Mouse (Mus musculus) hindbrain, embryonic 10.5 days (tissue): ENCODE measurements around the gene Clnk. TPM values are rescaled to one million over a fixed set of nuclear protein-coding genes. Genes with fewer than 3 reads are reported as not detected.

ENCODE experiments used
- DNase-seq: peaks from one replicate; pipeline ENCODE4 v3.0.0-alpha.2; 2017; ENCODE audit warnings: low spot score
- H3K27ac ChIP-seq: fragments of 300-500 bp; sonication (generic); 2 replicates; pipeline ENCODE4 v1.5.1; 2016; ENCODE audit warnings: mild to moderate bottlenecking, moderate library complexity
- H3K27me3 ChIP-seq: fragments of 300-500 bp; sonication (generic); 2 replicates; pipeline ENCODE4 v1.6.1; 2016; ENCODE audit warnings: mild to moderate bottlenecking; ENCODE audit not compliant: poor library complexity, insufficient read depth, severe bottlenecking
- H3K36me3 ChIP-seq: fragments of 300-500 bp; sonication (generic); 2 replicates; pipeline ENCODE4 v1.6.1; 2016; ENCODE audit warnings: mild to moderate bottlenecking, moderate library complexity
- H3K4me1 ChIP-seq: fragments of 300-500 bp; sonication (generic); replicated peaks from 2 replicates; pipeline ENCODE4 v1.6.1; 2016; ENCODE audit warnings: mild to moderate bottlenecking
- H3K4me3 ChIP-seq: fragments of 300-500 bp; sonication (generic); 2 replicates; pipeline ENCODE4 v1.5.1; 2016; ENCODE audit warnings: mild to moderate bottlenecking, moderate library complexity
- H3K9me3 ChIP-seq: fragments of 300-500 bp; sonication (generic); 2 replicates; pipeline ENCODE4 v1.6.1; 2016; ENCODE audit warnings: mild to moderate bottlenecking, moderate library complexity
- WGBS: fragments of 180-500 bp; shearing (Covaris S2); methylation state at CpG from one replicate; pipeline ENCODE4 v1.1.7; 2016; 5-methylcytosine and 5-hydroxymethylcytosine counted together
- polyA plus RNA-seq: library from polyadenylated mRNA; unstranded; fragments of >200 nt; fragmentation: Nextera tagmentation; extraction: Ambion mirVana; gene quantifications from 2 replicates; pipeline ENCODE4 v1.2.1, GENCODE M21; 2016

Gene Clnk
- polyA plus RNA-seq, 1 experiment from 2014 or later = 0.46 TPM

- no peaks in the 10 kb centered on the region for H3K36me3 ChIP-seq
- H3K4me1 ChIP-seq = peaks cover 22% of the 10 kb centered on the region
- no peaks in the 10 kb centered on the region for H3K9me3 ChIP-seq
- H3K27me3 ChIP-seq = no peaks in the 10 kb centered on the region
- H3K4me3 ChIP-seq = no peak overlapping the region
- 96% methylated on average over 3 of the region's 3 CpGs for WGBS
- H3K27ac ChIP-seq = no peak overlapping the region
- DNase-seq = no peak
These were observed 3.7 kb downstream of the Clnk start for GRCm38 (mm10) chr5:38872906-38873305.

- Histone ChIP-seq H3K4me1 (peaks cover 22% of the 10 kb centered on the region), H3K4me3 (no peak overlapping the region), H3K36me3 (no peaks in the 10 kb centered on the region), H3K27me3 (no peaks in the 10 kb centered on the region), H3K9me3 (no peaks in the 10 kb centered on the region), H3K27ac (no peak overlapping the region)
- no peak for DNase-seq
- 74% methylated on average over 2 of the region's 2 CpGs for whole genome bisulfite sequencing
These were observed 5.0 kb downstream of the Clnk start for GRCm38 (mm10) chr5:38871591-38871990.

- Histone ChIP-seq H3K9me3 (no peaks in the 10 kb centered on the region), H3K27me3 (no peaks in the 10 kb centered on the region), H3K4me3 (no peak overlapping the region), H3K27ac (no peak overlapping the region), H3K4me1 (peaks cover 17% of the 10 kb centered on the region), H3K36me3 (no peaks in the 10 kb centered on the region)
- WGBS = 53% methylated on average over 12 of the region's 12 CpGs
- DNase-seq = no peak
These were observed 6.1 kb downstream of the Clnk start for GRCm38 (mm10) chr5:38870485-38870884.

DNA sequence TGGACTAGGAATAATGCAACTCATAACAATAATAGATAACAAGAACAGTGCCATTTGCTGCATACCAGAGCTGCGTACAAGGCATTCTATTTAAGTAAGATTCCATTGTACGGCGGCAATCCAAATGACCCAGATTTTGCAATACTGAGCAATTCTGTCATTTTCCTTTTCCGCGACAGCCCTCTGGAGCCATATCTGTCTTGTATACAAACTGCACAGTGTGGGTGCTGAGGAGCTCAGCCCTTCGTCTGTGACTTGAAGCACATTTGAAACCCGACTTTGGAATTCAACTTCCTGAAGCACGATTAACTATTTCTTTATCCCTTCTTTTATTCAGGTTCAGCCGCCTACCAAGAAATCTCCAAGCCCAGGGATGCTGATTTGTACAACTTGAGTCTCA, 6.6 kb downstream of the Clnk start:
- no peak for DNase-seq
- Histone ChIP-seq H3K4me3 (no peak overlapping the region), H3K36me3 (no peaks in the 10 kb centered on the region), H3K27ac (no peak overlapping the region), H3K4me1 (peaks cover 12% of the 10 kb centered on the region), H3K27me3 (no peaks in the 10 kb centered on the region), H3K9me3 (no peaks in the 10 kb centered on the region)
- WGBS = 88% methylated on average over 9 of the region's 9 CpGs

DNA sequence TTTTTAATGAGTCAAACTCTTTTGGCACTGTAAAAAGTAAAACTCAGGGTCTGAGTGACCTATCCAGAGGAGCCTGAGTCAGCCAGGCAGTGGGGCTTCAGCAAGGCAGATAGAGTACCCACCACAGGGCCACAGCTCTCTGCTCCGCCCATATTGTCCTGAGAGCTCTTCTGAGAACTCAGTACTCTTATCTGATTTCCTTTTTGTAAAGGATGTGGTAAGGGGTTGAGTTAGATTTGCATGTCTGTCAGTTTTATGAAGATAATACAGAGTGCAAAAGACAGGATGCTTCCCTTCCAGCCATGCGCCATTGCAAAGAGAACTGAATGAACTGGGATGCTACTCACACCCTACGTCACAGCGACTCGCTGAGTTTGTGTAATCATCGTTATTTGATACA, 12.0 kb downstream of the Clnk start:
- Histone ChIP-seq H3K4me1 (peaks cover 7% of the 10 kb centered on the region; the same call in 1 of the 2 replicates), H3K27ac (no peak overlapping the region), H3K4me3 (no peak overlapping the region), H3K9me3 (no peaks in the 10 kb centered on the region), H3K36me3 (no peaks in the 10 kb centered on the region), H3K27me3 (no peaks in the 10 kb centered on the region)
- DNase-seq = no peak
- WGBS = 88% methylated on average over 6 of the region's 6 CpGs

- peak overlapping the region; percentile 12; the same call in 1 of the 2 replicates for H3K27ac ChIP-seq
- peaks cover 14% of the 10 kb centered on the region for H3K4me1 ChIP-seq
- no peak overlapping the region for H3K4me3 ChIP-seq
- H3K36me3 ChIP-seq = no peaks in the 10 kb centered on the region
- no peak for DNase-seq
- no peaks in the 10 kb centered on the region for H3K9me3 ChIP-seq
- H3K27me3 ChIP-seq = no peaks in the 10 kb centered on the region
- 68% methylated on average over 3 of the region's 3 CpGs for WGBS
These were observed 13.6 kb downstream of the Clnk start for GRCm38 (mm10) chr5:38863029-38863428.

GRCm38 (mm10) chr5:38862288-38862985, 14.2 kb downstream of the Clnk start:
- H3K4me1 ChIP-seq = peaks cover 14% of the 10 kb centered on the region
- no peak for DNase-seq
- 72% methylated on average over 13 of the region's 13 CpGs for WGBS

GRCm38 (mm10) chr5:38858015-38858721, 18.4 kb downstream of the Clnk start:
- no peak overlapping the region for H3K27ac ChIP-seq

More at GRCm38 (mm10) chr5:38862288-38862985, 14.2 kb downstream of the Clnk start:
- Histone ChIP-seq H3K27ac (no peak overlapping the region), H3K36me3 (no peaks in the 10 kb centered on the region), H3K9me3 (no peaks in the 10 kb centered on the region), H3K4me3 (no peak overlapping the region), H3K27me3 (no peaks in the 10 kb centered on the region)

DNA sequence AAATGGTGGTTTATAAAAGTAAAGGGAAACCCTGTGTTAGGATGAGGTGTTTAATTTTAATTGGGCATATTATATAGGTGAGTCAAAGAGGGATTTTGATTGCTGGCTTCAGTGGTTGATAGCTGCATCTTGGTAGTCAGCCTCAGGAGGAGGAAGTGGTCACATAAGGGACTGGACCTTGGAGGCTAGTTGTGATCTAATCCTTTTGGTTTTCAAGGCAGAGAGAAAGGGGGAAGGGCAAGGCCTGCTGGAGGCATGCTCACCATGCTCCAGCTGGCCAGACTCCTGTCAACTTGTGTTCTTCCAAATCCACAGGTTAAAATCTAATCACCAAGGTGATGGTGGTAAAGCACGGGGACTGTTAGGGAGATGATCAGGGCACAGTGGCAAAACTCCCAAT, 19.0 kb downstream of the Clnk start:
- no peak overlapping the region for H3K4me3 ChIP-seq
- 76% methylated on average over 1 of the region's 1 CpGs for WGBS
- no peak for DNase-seq
- peaks cover 7% of the 10 kb centered on the region; the same call in 1 of the 2 replicates for H3K9me3 ChIP-seq
- no peak overlapping the region for H3K27ac ChIP-seq
- peaks cover 19% of the 10 kb centered on the region for H3K4me1 ChIP-seq
- no peaks in the 10 kb centered on the region for H3K27me3 ChIP-seq
- H3K36me3 ChIP-seq = no peaks in the 10 kb centered on the region

More at GRCm38 (mm10) chr5:38858015-38858721, 18.4 kb downstream of the Clnk start:
- Histone ChIP-seq H3K9me3 (0 out of 2 replicates have a peak, but pooled peaks cover under 1% of the 10 kb centered on the region), H3K4me3 (no peak overlapping the region), H3K36me3 (no peaks in the 10 kb centered on the region), H3K4me1 (peaks cover 21% of the 10 kb centered on the region), H3K27me3 (no peaks in the 10 kb centered on the region)
- no peak for DNase-seq
- WGBS = 52% methylated on average over 4 of the region's 4 CpGs

- no peak overlapping the region for H3K27ac ChIP-seq
- peaks cover 10% of the 10 kb centered on the region; the same call in 1 of the 2 replicates for H3K4me1 ChIP-seq
- 93% methylated on average over 1 of the region's 1 CpGs for WGBS
- no peaks in the 10 kb centered on the region for H3K27me3 ChIP-seq
- no peak for DNase-seq
- H3K9me3 ChIP-seq = peaks cover 8% of the 10 kb centered on the region; the same call in 1 of the 2 replicates
- no peaks in the 10 kb centered on the region for H3K36me3 ChIP-seq
- H3K4me3 ChIP-seq = no peak overlapping the region
These were observed 26.4 kb downstream of the Clnk start for GRCm38 (mm10) chr5:38850171-38850570.

GRCm38 (mm10) chr5:38845529-38845928, 31.1 kb downstream of the Clnk start:
- H3K27me3 ChIP-seq = no peaks in the 10 kb centered on the region
- no peak overlapping the region for H3K4me3 ChIP-seq
- no peaks in the 10 kb centered on the region for H3K9me3 ChIP-seq
- peaks cover 6% of the 10 kb centered on the region; the same call in 1 of the 2 replicates for H3K4me1 ChIP-seq
- H3K36me3 ChIP-seq = no peaks in the 10 kb centered on the region
- WGBS = 55% methylated on average over 3 of the region's 3 CpGs
- no peak overlapping the region for H3K27ac ChIP-seq
- no peak for DNase-seq

DNA sequence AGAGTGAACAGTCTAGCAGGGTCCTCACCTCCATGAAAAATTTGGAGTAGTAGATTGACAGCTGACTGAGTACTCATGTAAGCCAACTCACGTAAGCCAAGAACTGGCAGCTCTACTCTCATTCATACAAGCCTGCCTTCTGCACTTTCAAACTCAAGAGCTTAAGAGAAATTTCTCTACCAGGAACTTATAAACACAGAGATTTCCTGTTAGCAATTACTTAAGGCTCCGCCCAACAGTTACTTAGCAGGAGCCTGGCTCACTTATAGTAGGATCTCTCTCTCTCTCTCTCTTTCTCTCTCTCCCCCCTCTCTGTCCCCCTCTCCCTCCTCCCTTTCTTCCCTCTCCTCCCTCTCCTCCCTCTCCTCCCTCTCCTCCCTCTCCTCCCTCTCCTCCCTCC, 32.3 kb downstream of the Clnk start:
- H3K27ac ChIP-seq = no peak overlapping the region
- peaks cover 2% of the 10 kb centered on the region; the same call in 1 of the 2 replicates for H3K4me1 ChIP-seq
- no peaks in the 10 kb centered on the region for H3K27me3 ChIP-seq
- no peaks in the 10 kb centered on the region for H3K9me3 ChIP-seq
- 97% methylated on average over 2 of the region's 2 CpGs for WGBS
- no peaks in the 10 kb centered on the region for H3K36me3 ChIP-seq
- no peak for DNase-seq
- H3K4me3 ChIP-seq = no peak overlapping the region

DNA sequence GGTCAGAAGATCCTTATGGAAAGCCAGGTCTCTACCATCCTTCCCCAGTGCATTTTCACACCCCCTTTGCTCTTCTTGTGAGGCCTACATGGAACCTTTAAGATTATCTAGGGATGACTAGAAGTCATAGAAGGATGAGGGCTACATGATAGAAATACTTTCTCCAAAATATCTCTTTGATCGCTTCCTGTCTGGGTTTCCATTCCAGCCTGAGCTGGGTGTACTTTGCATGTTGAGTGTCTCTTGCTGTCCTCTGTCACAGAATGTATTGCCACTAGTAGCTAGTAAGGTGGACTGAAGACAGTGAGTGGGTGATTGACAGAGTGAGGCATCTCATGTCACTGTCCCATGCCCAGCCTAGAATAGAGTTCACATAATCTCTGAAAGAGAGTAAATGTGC, 36.6 kb downstream of the Clnk start:
- H3K27ac ChIP-seq = no peak overlapping the region
- no peaks in the 10 kb centered on the region for H3K9me3 ChIP-seq
- 91% methylated on average over 1 of the region's 1 CpGs for WGBS
- no peaks in the 10 kb centered on the region for H3K27me3 ChIP-seq
- no peak for DNase-seq
- no peaks in the 10 kb centered on the region for H3K4me1 ChIP-seq
- no peaks in the 10 kb centered on the region for H3K36me3 ChIP-seq
- no peak overlapping the region for H3K4me3 ChIP-seq
